Mouse (Mus musculus): ENCODE results near the gene Paf1.

GRCm38 (mm10) chr7:28390331-28390730, 2.4 kb upstream of the Paf1 start:
- TF ChIP-seq CTCF (IDR thresholded peaks at IDR 0.05; ENCODE audit: low read depth, low read length) (no peak), POLR2A (IDR thresholded peaks at IDR 0.05; ENCODE audit: borderline replicate concordance, low read depth, low read length) (no peak)

All from bone marrow macrophage, adult 2 months (primary cell).